Mouse (Mus musculus) CD4-positive naive resting alpha-beta T cell, adult 57 days (primary cell): ENCODE data around the gene Higd1b. TPM values are rescaled to one million over a fixed set of nuclear protein-coding genes. Genes with fewer than 3 reads are reported as not detected.

Source experiments
- total RNA-seq: library from RNA; stranded (reverse); gene quantifications from one replicate; pipeline ENCODE4 v1.2.4, GENCODE M21; 2023

Gene Higd1b
- not detected for total RNA-seq

GRCm38 (mm10) chr11:102835549-102835948, at the start of gene Higd1b:
TSS of gene Higd1b (plus strand) at chr11:102835849.

GRCm38 (mm10) chr11:102819021-102819782, 16.4 kb upstream of the Higd1b start, which contains the start of gene Gjc1:
TSS of gene Gjc1 (minus strand) at chr11:102819700.

GRCm38 (mm10) chr11:102880585-102881313, 45.1 kb downstream of the Higd1b start, which contains the start of the genes Eftud2 and Ccdc103:
TSS of gene Eftud2 (minus strand) at chr11:102880985.
TSS of gene Ccdc103 (plus strand) at chr11:102881204.

GRCm38 (mm10) chr11:102884616-102885219, 49.1 kb downstream of the Higd1b start, which contains the start of gene Fam187a:
TSS of gene Fam187a (plus strand) at chr11:102885169.

Other genes with a start within 250 kb of the Higd1b start
- gene Fzd2, start 231.5 kb upstream of the Higd1b start, total RNA-seq = not detected
- not detected for gene Meioc, start 172.1 kb upstream of the Higd1b start, total RNA-seq
- 30.9 TPM for gene Ccdc43, start 138.1 kb upstream of the Higd1b start, total RNA-seq
- 3.9 TPM for gene Adam11, start 74.4 kb upstream of the Higd1b start, total RNA-seq
- gene Gjc1, start 16.1 kb upstream of the Higd1b start, total RNA-seq = not detected
- gene Eftud2, start 45.1 kb downstream of the Higd1b start, total RNA-seq = 128 TPM
- not detected for gene Ccdc103, start 45.4 kb downstream of the Higd1b start, total RNA-seq
- gene Fam187a, start 49.3 kb downstream of the Higd1b start, total RNA-seq = not detected
- not detected for gene Gfap, start 65.1 kb downstream of the Higd1b start, total RNA-seq
- 0.38 TPM for gene Kif18b, start 89.3 kb downstream of the Higd1b start, total RNA-seq
- not detected for gene C1ql1, start 110.8 kb downstream of the Higd1b start, total RNA-seq
- 68.1 TPM for gene Nmt1, start 192.3 kb downstream of the Higd1b start, total RNA-seq
- 17.7 TPM for gene Dcakd, start 192.5 kb downstream of the Higd1b start, total RNA-seq